Mouse (Mus musculus): Measurements from ENCODE around the gene Slc7a3. TPM values are rescaled to one million over a fixed set of nuclear protein-coding genes. Genes with fewer than 3 reads are reported as not detected.
"Not testable (repeated sequence)": the region's sequence is repeated elsewhere in the genome, so short reads cannot be mapped to it uniquely, and the experiment has no call there.

Slc7a3 gene
- polyA plus RNA-seq, 1 experiment from 2014 or later = 0.28 TPM

- no peaks in the 10 kb centered on the region for H3K9me3 ChIP-seq (ENCODE audit: low read length)
- no peak for TF ChIP-seq EP300 (IDR thresholded peaks at IDR 0.05; ENCODE audit: low read depth)
- peak; percentile 19; the same call in 1 of the 2 replicates for TF ChIP-seq CTCF (IDR thresholded peaks at IDR 0.05; ENCODE audit: low read depth)
- no peak overlapping the region for H3K9ac ChIP-seq (replicated peaks)
- H3K4me2 ChIP-seq (ENCODE audit: low read depth, low read length) = no peak overlapping the region
- no peaks in the 10 kb centered on the region for H3K36me3 ChIP-seq (replicated peaks; ENCODE audit: insufficient read depth, low read length)
- DNase-seq (no peak), ATAC-seq (no peak)
- H3K4me3 ChIP-seq (ENCODE audit: low read depth, low read length) = no peak overlapping the region
- no peak overlapping the region for H3K27ac ChIP-seq (ENCODE audit: low read depth)
- no peaks in the 10 kb centered on the region for H3K27me3 ChIP-seq (ENCODE audit: insufficient read depth, low read length)
- WGBS (ENCODE audit: insufficient replicate concordance) = 55% methylated on average over 1 of the region's 1 CpGs
- no peaks in the 10 kb centered on the region for H3K4me1 ChIP-seq (ENCODE audit: insufficient read depth)
Measured at GRCm38 (mm10) chrX:101120546-101120945, 34.7 kb upstream of the Slc7a3 start.

GRCm38 (mm10) chrX:101085211-101085610 lies 609 bp downstream of the Slc7a3 start:
- ATAC-seq; H3K36me3 ChIP-seq (replicated peaks; ENCODE audit: insufficient read depth, low read length): not testable (repeated sequence)

GRCm38 (mm10) chrX:101084192-101084591 lies 1.6 kb downstream of the Slc7a3 start:
- H3K27me3 ChIP-seq (ENCODE audit: insufficient read depth, low read length) = peaks cover 14% of the 10 kb centered on the region; the same call in 1 of the 2 replicates
- TF ChIP-seq CTCF (IDR thresholded peaks at IDR 0.05; ENCODE audit: low read depth) (no peak), EP300 (IDR thresholded peaks at IDR 0.05; ENCODE audit: low read depth) (no peak)
- ATAC-seq = no peak
- H3K27ac ChIP-seq (ENCODE audit: low read depth) = no peak overlapping the region
- WGBS (ENCODE audit: insufficient replicate concordance) = 76% methylated on average over 2 of the region's 2 CpGs
- no peaks in the 10 kb centered on the region for H3K9me3 ChIP-seq (ENCODE audit: low read length)
- no peak overlapping the region for H3K9ac ChIP-seq (replicated peaks)
- H3K36me3 ChIP-seq (replicated peaks; ENCODE audit: insufficient read depth, low read length) = no peaks in the 10 kb centered on the region
- no peaks in the 10 kb centered on the region for H3K4me1 ChIP-seq (ENCODE audit: insufficient read depth)
- no peak for DNase-seq
- no peak overlapping the region for H3K4me2 ChIP-seq (ENCODE audit: low read depth, low read length)
- H3K4me3 ChIP-seq (ENCODE audit: low read depth, low read length) = no peak overlapping the region

More at GRCm38 (mm10) chrX:101085211-101085610, 609 bp downstream of the Slc7a3 start:
- Histone ChIP-seq H3K4me2 (ENCODE audit: low read depth, low read length) (peak overlapping the region; percentile 57), H3K27me3 (ENCODE audit: insufficient read depth, low read length) (peaks cover 14% of the 10 kb centered on the region; the same call in 1 of the 2 replicates), H3K4me3 (ENCODE audit: low read depth, low read length) (0 out of 2 replicates have a peak overlapping the region, but pooled peaks have one; percentile 17)
- H3K4me1 ChIP-seq (ENCODE audit: insufficient read depth); H3K9me3 ChIP-seq (ENCODE audit: low read length); H3K27ac ChIP-seq (ENCODE audit: low read depth); H3K9ac ChIP-seq (replicated peaks); DNase-seq: not testable (repeated sequence)
- 17% methylated on average over 6 of the region's 9 CpGs for WGBS (ENCODE audit: insufficient replicate concordance)

- no peak for ATAC-seq
- no peak for TF ChIP-seq EP300 (IDR thresholded peaks at IDR 0.05; ENCODE audit: low read depth)
- TF ChIP-seq CTCF (IDR thresholded peaks at IDR 0.05; ENCODE audit: low read depth) = no peak
- no peak overlapping the region for H3K9ac ChIP-seq (replicated peaks)
- H3K4me2 ChIP-seq (ENCODE audit: low read depth, low read length) = no peak overlapping the region
- H3K4me3 ChIP-seq (ENCODE audit: low read depth, low read length) = no peak overlapping the region
- no peak overlapping the region for H3K27ac ChIP-seq (ENCODE audit: low read depth)
- WGBS (ENCODE audit: insufficient replicate concordance) = 55% methylated on average over 1 of the region's 1 CpGs
- no peaks in the 10 kb centered on the region for H3K36me3 ChIP-seq (replicated peaks; ENCODE audit: insufficient read depth, low read length)
- no peaks in the 10 kb centered on the region for H3K27me3 ChIP-seq (ENCODE audit: insufficient read depth, low read length)
- DNase-seq = no peak
- H3K4me1 ChIP-seq (ENCODE audit: insufficient read depth) = no peaks in the 10 kb centered on the region
- no peaks in the 10 kb centered on the region for H3K9me3 ChIP-seq (ENCODE audit: low read length)
Measured at GRCm38 (mm10) chrX:101065245-101065644, 20.6 kb downstream of the Slc7a3 start.

DNA sequence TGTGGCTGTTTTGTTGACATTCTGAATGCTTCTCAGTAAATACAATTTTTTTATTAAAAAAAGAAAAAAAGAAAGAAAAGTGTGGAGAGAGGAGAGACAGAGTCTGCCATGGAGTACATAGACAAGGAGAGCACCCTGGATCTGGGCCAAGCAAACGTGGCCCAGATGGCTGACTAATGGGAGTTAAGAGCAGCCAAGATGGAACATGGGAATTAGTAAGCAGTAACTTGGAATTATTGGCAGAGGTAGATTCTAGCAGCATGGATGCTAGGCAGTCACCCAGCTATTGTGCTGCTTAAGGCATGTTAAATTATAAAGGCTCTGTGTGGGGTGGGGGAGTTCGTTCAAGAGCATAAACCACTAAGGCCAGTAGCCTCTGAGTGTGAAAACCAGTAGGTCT lies 22.3 kb downstream of the Slc7a3 start:
- DNase-seq = no peak
- Histone ChIP-seq H3K9ac (replicated peaks) (no peak overlapping the region), H3K4me3 (ENCODE audit: low read depth, low read length) (no peak overlapping the region), H3K4me2 (ENCODE audit: low read depth, low read length) (no peak overlapping the region), H3K36me3 (replicated peaks; ENCODE audit: insufficient read depth, low read length) (no peaks in the 10 kb centered on the region), H3K27me3 (ENCODE audit: insufficient read depth, low read length) (no peaks in the 10 kb centered on the region), H3K4me1 (ENCODE audit: insufficient read depth) (no peaks in the 10 kb centered on the region), H3K9me3 (ENCODE audit: low read length) (no peaks in the 10 kb centered on the region), H3K27ac (ENCODE audit: low read depth) (no peak overlapping the region)
- TF ChIP-seq EP300 (IDR thresholded peaks at IDR 0.05; ENCODE audit: low read depth) (no peak), CTCF (IDR thresholded peaks at IDR 0.05; ENCODE audit: low read depth) (no peak)
- no peak for ATAC-seq
- WGBS (ENCODE audit: insufficient replicate concordance) = 55% methylated on average over 2 of the region's 2 CpGs

- Histone ChIP-seq H3K4me3 (ENCODE audit: low read depth, low read length) (no peak within 1 kb of the TSS), H3K4me2 (ENCODE audit: low read depth, low read length) (no peak within 1 kb of the TSS), H3K4me1 (ENCODE audit: insufficient read depth) (no peaks in the 10 kb centered on the region), H3K27me3 (ENCODE audit: insufficient read depth, low read length) (no peaks in the 10 kb centered on the region), H3K9ac (replicated peaks) (no peak within 1 kb of the TSS), H3K9me3 (ENCODE audit: low read length) (no peaks in the 10 kb centered on the region), H3K27ac (ENCODE audit: low read depth) (no peak within 1 kb of the TSS), H3K36me3 (replicated peaks; ENCODE audit: insufficient read depth, low read length) (no peaks in the 10 kb centered on the region)
- ATAC-seq = no peak
- DNase-seq = no peak
- TF ChIP-seq CTCF (IDR thresholded peaks at IDR 0.05; ENCODE audit: low read depth) (no peak), EP300 (IDR thresholded peaks at IDR 0.05; ENCODE audit: low read depth) (no peak)
- 87% methylated on average over 31 of the region's 31 CpGs for WGBS (ENCODE audit: insufficient replicate concordance)
Measured at GRCm38 (mm10) chrX:101059541-101059940, 26.3 kb downstream of the Slc7a3 start, which contains the start of gene Tex11. Tex11 (minus strand) TSS chrX:101059667.

Other genes starting within 250 kb of the Slc7a3 start
- 0.06 TPM in 1 of 2 replicates, not detected in the other for gene Tex11, start 26.4 kb downstream of the Slc7a3 start, polyA plus RNA-seq (2015; fragmentation: Nextera tagmentation; extraction: Ambion mirVana)
- 17.6 and 17.9 TPM in 2 replicates for gene Snx12, start 136.5 kb upstream of the Slc7a3 start, polyA plus RNA-seq (2015; fragmentation: Nextera tagmentation; extraction: Ambion mirVana)
- gene Foxo4, start 168.5 kb upstream of the Slc7a3 start, polyA plus RNA-seq (2015; fragmentation: Nextera tagmentation; extraction: Ambion mirVana) = 1.00 and 1.1 TPM in 2 replicates
- gene Gm614, start 178.0 kb upstream of the Slc7a3 start, polyA plus RNA-seq (2015; fragmentation: Nextera tagmentation; extraction: Ambion mirVana) = not detected in 2 replicates
- gene Il2rg, start 182.2 kb upstream of the Slc7a3 start, polyA plus RNA-seq (2015; fragmentation: Nextera tagmentation; extraction: Ambion mirVana) = 7.7 and 8.0 TPM in 2 replicates
- not detected in 2 replicates for gene Gm20489, start 183.0 kb upstream of the Slc7a3 start, polyA plus RNA-seq (2015; fragmentation: Nextera tagmentation; extraction: Ambion mirVana)
- gene Med12, start 188.0 kb upstream of the Slc7a3 start, polyA plus RNA-seq (2015; fragmentation: Nextera tagmentation; extraction: Ambion mirVana) = 10.2 and 14.3 TPM in 2 replicates
- 0.05 and 0.06 TPM in 2 replicates for gene Nlgn3, start 213.1 kb upstream of the Slc7a3 start, polyA plus RNA-seq (2015; fragmentation: Nextera tagmentation; extraction: Ambion mirVana)